Mouse (Mus musculus) myocyte (in vitro differentiated cells): Measurements from ENCODE around the gene Pax5.

Experiments
- MAX ChIP-seq: IDR thresholded peaks from one replicate; pipeline ENCODE4 v1.6.1; 2011; ENCODE audit warnings: low read depth, mild to moderate bottlenecking, control low read depth
- MYOG ChIP-seq, 3 experiments: IDR thresholded peaks; one replicate each; pipeline ENCODE4 v1.6.1; 2011; ENCODE audit warnings: control low read depth in 2 of 3, low read depth in 2 of 3, mild to moderate bottlenecking in 2 of 3; ENCODE audit not compliant: insufficient read length in 2 of 3, control insufficient read depth in 1 of 3, insufficient read depth in 1 of 3
- POLR2A ChIP-seq: IDR thresholded peaks from one replicate; pipeline ENCODE4 v1.6.1; 2011; ENCODE audit warnings: low read depth, mild to moderate bottlenecking, control low read depth, moderate library complexity; ENCODE audit not compliant: insufficient read length
- SRF ChIP-seq: IDR thresholded peaks from one replicate; pipeline ENCODE4 v1.6.1; 2011; ENCODE audit warnings: low read depth; ENCODE audit not compliant: control insufficient read depth, insufficient read length

DNA sequence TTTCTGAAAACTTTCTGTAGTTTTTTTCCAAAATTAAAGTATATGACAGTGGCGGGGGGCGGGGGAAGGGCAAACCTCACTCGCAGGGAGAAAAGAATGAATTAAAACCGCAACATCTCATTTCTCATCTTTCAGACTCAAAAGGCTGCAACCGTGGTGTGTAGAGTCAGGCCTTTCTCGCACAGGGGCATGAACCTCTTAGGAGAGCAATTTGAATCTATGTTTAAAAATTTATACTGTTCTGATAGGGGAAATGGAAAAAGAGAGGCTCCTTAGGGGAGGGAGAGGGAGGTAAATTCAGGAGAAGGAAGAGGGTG is 85.2 kb downstream of the Pax5 start:
- TF ChIP-seq MAX (no peak), POLR2A (no peak), SRF (no peak), MYOG (IDR thresholded peaks at IDR 0.05; ENCODE audit: control insufficient read depth in 1 of 3, insufficient read depth in 1 of 3, insufficient read length in 2 of 3, low read depth in 2 of 3) (no peak)
